Mouse (Mus musculus): ENCODE data around the gene Prkag1. TPM values are rescaled to one million over a fixed set of nuclear protein-coding genes. Genes with fewer than 3 reads are reported as not detected.
A peak's percentile ranks its signal among the peaks of the same experiment; 100 is the strongest.

Prkag1 gene
- polyA plus RNA-seq, 1 experiment from 2014 or later = 89.4 TPM

GRCm38 (mm10) chr15:98806071-98806808 lies 25.1 kb downstream of the Prkag1 start:
- H3K36me3 ChIP-seq (ENCODE audit: control insufficient read depth, insufficient read depth, low read length) = no peaks in the 10 kb centered on the region
- H3K4me1 ChIP-seq (replicated peaks; ENCODE audit: control insufficient read depth, insufficient read depth, low read length) = peaks cover 14% of the 10 kb centered on the region
- peak overlapping the region; percentile 11; the same call in 1 of the 2 replicates for H3K4me3 ChIP-seq (ENCODE audit: low read depth, low read length)
- no peaks in the 10 kb centered on the region for H3K9me3 ChIP-seq (ENCODE audit: control insufficient read depth, low read length)
- H3K27me3 ChIP-seq (ENCODE audit: control insufficient read depth, insufficient read depth, low read length) = peaks cover 87% of the 10 kb centered on the region
- H3K9ac ChIP-seq (ENCODE audit: low read length) = no peak overlapping the region
- peak overlapping the region; percentile 2; the same call in 1 of the 2 replicates for H3K4me2 ChIP-seq (ENCODE audit: low read depth, low read length, severe bottlenecking)
- 2% methylated on average over 30 of the region's 30 CpGs for WGBS
- DNase-seq (ENCODE audit: low spot score) = peak; percentile 58
- no peak for ATAC-seq (replicated peaks; ENCODE audit: low FRiP score)
- H3K27ac ChIP-seq (ENCODE audit: low read depth, low read length) = no peak overlapping the region

GRCm38 (mm10) chr15:98805324-98806040 lies 25.8 kb downstream of the Prkag1 start:
- Histone ChIP-seq H3K36me3 (ENCODE audit: control insufficient read depth, insufficient read depth, low read length) (no peaks in the 10 kb centered on the region), H3K4me3 (ENCODE audit: low read depth, low read length) (peak overlapping the region; percentile 32), H3K9ac (ENCODE audit: low read length) (no peak overlapping the region), H3K4me1 (replicated peaks; ENCODE audit: control insufficient read depth, insufficient read depth, low read length) (peaks cover 14% of the 10 kb centered on the region), H3K9me3 (ENCODE audit: control insufficient read depth, low read length) (no peaks in the 10 kb centered on the region), H3K4me2 (ENCODE audit: low read depth, low read length, severe bottlenecking) (peak overlapping the region; percentile 56), H3K27me3 (ENCODE audit: control insufficient read depth, insufficient read depth, low read length) (peaks cover 95% of the 10 kb centered on the region), H3K27ac (ENCODE audit: low read depth, low read length) (no peak overlapping the region)
- DNase-seq (ENCODE audit: low spot score) = peak; percentile 85
- ATAC-seq (replicated peaks; ENCODE audit: low FRiP score) = peak; percentile 64
- WGBS = under 1% methylated on average over 64 of the region's 64 CpGs

- H3K4me3 ChIP-seq (ENCODE audit: low read depth, low read length) = 0 out of 2 replicates have a peak overlapping the region, but pooled peaks have one; percentile 5
- peaks cover 14% of the 10 kb centered on the region for H3K4me1 ChIP-seq (replicated peaks; ENCODE audit: control insufficient read depth, insufficient read depth, low read length)
- H3K27me3 ChIP-seq (ENCODE audit: control insufficient read depth, insufficient read depth, low read length) = peaks cover 99% of the 10 kb centered on the region
- H3K9me3 ChIP-seq (ENCODE audit: control insufficient read depth, low read length) = no peaks in the 10 kb centered on the region
- ATAC-seq (replicated peaks; ENCODE audit: low FRiP score) = no peak
- H3K4me2 ChIP-seq (ENCODE audit: low read depth, low read length, severe bottlenecking) = no peak overlapping the region
- H3K9ac ChIP-seq (ENCODE audit: low read length) = no peak overlapping the region
- no peak overlapping the region for H3K27ac ChIP-seq (ENCODE audit: low read depth, low read length)
- H3K36me3 ChIP-seq (ENCODE audit: control insufficient read depth, insufficient read depth, low read length) = no peaks in the 10 kb centered on the region
- WGBS = under 1% methylated on average over 32 of the region's 32 CpGs
- DNase-seq (ENCODE audit: low spot score) = peak; percentile 94
Observed at GRCm38 (mm10) chr15:98804054-98804453, 27.3 kb downstream of the Prkag1 start.

GRCm38 (mm10) chr15:98802926-98803325 lies 28.4 kb downstream of the Prkag1 start:
- Histone ChIP-seq H3K27ac (ENCODE audit: low read depth, low read length) (no peak overlapping the region), H3K4me1 (replicated peaks; ENCODE audit: control insufficient read depth, insufficient read depth, low read length) (peaks cover 20% of the 10 kb centered on the region), H3K36me3 (ENCODE audit: control insufficient read depth, insufficient read depth, low read length) (no peaks in the 10 kb centered on the region), H3K9ac (ENCODE audit: low read length) (no peak overlapping the region), H3K27me3 (ENCODE audit: control insufficient read depth, insufficient read depth, low read length) (peaks cover 97% of the 10 kb centered on the region), H3K4me2 (ENCODE audit: low read depth, low read length, severe bottlenecking) (no peak overlapping the region), H3K9me3 (ENCODE audit: control insufficient read depth, low read length) (no peaks in the 10 kb centered on the region), H3K4me3 (ENCODE audit: low read depth, low read length) (no peak overlapping the region)
- WGBS = 2% methylated on average over 8 of the region's 8 CpGs
- DNase-seq (ENCODE audit: low spot score) = no peak
- no peak for ATAC-seq (replicated peaks; ENCODE audit: low FRiP score)

- ATAC-seq (replicated peaks; ENCODE audit: low FRiP score) (no peak), DNase-seq (ENCODE audit: low spot score) (peak; percentile 92)
- 13% methylated on average over 12 of the region's 12 CpGs for WGBS
- Histone ChIP-seq H3K9me3 (ENCODE audit: control insufficient read depth, low read length) (no peaks in the 10 kb centered on the region), H3K27ac (ENCODE audit: low read depth, low read length) (no peak overlapping the region), H3K4me1 (replicated peaks; ENCODE audit: control insufficient read depth, insufficient read depth, low read length) (peaks cover 24% of the 10 kb centered on the region), H3K4me3 (ENCODE audit: low read depth, low read length) (no peak overlapping the region), H3K4me2 (ENCODE audit: low read depth, low read length, severe bottlenecking) (no peak overlapping the region), H3K27me3 (ENCODE audit: control insufficient read depth, insufficient read depth, low read length) (peaks cover 91% of the 10 kb centered on the region), H3K36me3 (ENCODE audit: control insufficient read depth, insufficient read depth, low read length) (no peaks in the 10 kb centered on the region), H3K9ac (ENCODE audit: low read length) (no peak overlapping the region)
Observed at GRCm38 (mm10) chr15:98799396-98799795, 31.9 kb downstream of the Prkag1 start.

GRCm38 (mm10) chr15:98798903-98799302 lies 32.4 kb downstream of the Prkag1 start:
- H3K4me3 ChIP-seq (ENCODE audit: low read depth, low read length) = no peak overlapping the region
- peaks cover 91% of the 10 kb centered on the region for H3K27me3 ChIP-seq (ENCODE audit: control insufficient read depth, insufficient read depth, low read length)
- no peak overlapping the region for H3K27ac ChIP-seq (ENCODE audit: low read depth, low read length)
- no peak for DNase-seq (ENCODE audit: low spot score)
- no peak overlapping the region for H3K4me2 ChIP-seq (ENCODE audit: low read depth, low read length, severe bottlenecking)
- no peaks in the 10 kb centered on the region for H3K9me3 ChIP-seq (ENCODE audit: control insufficient read depth, low read length)
- 50% methylated on average over 3 of the region's 3 CpGs for WGBS
- H3K36me3 ChIP-seq (ENCODE audit: control insufficient read depth, insufficient read depth, low read length) = no peaks in the 10 kb centered on the region
- peaks cover 24% of the 10 kb centered on the region for H3K4me1 ChIP-seq (replicated peaks; ENCODE audit: control insufficient read depth, insufficient read depth, low read length)
- H3K9ac ChIP-seq (ENCODE audit: low read length) = no peak overlapping the region
- no peak for ATAC-seq (replicated peaks; ENCODE audit: low FRiP score)

- Histone ChIP-seq H3K4me3 (ENCODE audit: low read depth, low read length) (no peak overlapping the region), H3K9me3 (ENCODE audit: control insufficient read depth, low read length) (no peaks in the 10 kb centered on the region), H3K4me1 (replicated peaks; ENCODE audit: control insufficient read depth, insufficient read depth, low read length) (peaks cover 24% of the 10 kb centered on the region), H3K4me2 (ENCODE audit: low read depth, low read length, severe bottlenecking) (peak overlapping the region; percentile 24; the same call in 1 of the 2 replicates), H3K27ac (ENCODE audit: low read depth, low read length) (no peak overlapping the region), H3K27me3 (ENCODE audit: control insufficient read depth, insufficient read depth, low read length) (peaks cover 91% of the 10 kb centered on the region), H3K36me3 (ENCODE audit: control insufficient read depth, insufficient read depth, low read length) (no peaks in the 10 kb centered on the region), H3K9ac (ENCODE audit: low read length) (peak overlapping the region; percentile 12; the same call in 1 of the 2 replicates)
- ATAC-seq (replicated peaks; ENCODE audit: low FRiP score) (peak; percentile 95), DNase-seq (ENCODE audit: low spot score) (peak; percentile 97)
- 2% methylated on average over 27 of the region's 28 CpGs for WGBS
Observed at GRCm38 (mm10) chr15:98797835-98798492, 33.4 kb downstream of the Prkag1 start.

GRCm38 (mm10) chr15:98796803-98797595 lies 34.3 kb downstream of the Prkag1 start:
- DNase-seq (ENCODE audit: low spot score) (peak; percentile 67), ATAC-seq (replicated peaks; ENCODE audit: low FRiP score) (no peak)
- Histone ChIP-seq H3K4me2 (ENCODE audit: low read depth, low read length, severe bottlenecking) (no peak overlapping the region), H3K27me3 (ENCODE audit: control insufficient read depth, insufficient read depth, low read length) (peaks cover 92% of the 10 kb centered on the region), H3K36me3 (ENCODE audit: control insufficient read depth, insufficient read depth, low read length) (no peaks in the 10 kb centered on the region), H3K4me3 (ENCODE audit: low read depth, low read length) (no peak overlapping the region), H3K4me1 (replicated peaks; ENCODE audit: control insufficient read depth, insufficient read depth, low read length) (peaks cover 24% of the 10 kb centered on the region), H3K9ac (ENCODE audit: low read length) (no peak overlapping the region), H3K9me3 (ENCODE audit: control insufficient read depth, low read length) (no peaks in the 10 kb centered on the region), H3K27ac (ENCODE audit: low read depth, low read length) (no peak overlapping the region)
- WGBS = 1% methylated on average over 13 of the region's 13 CpGs
